Mouse (Mus musculus) forebrain, embryonic 10.5 days (tissue): ENCODE measurements around the gene Rccd1. TPM values are rescaled to one million over a fixed set of nuclear protein-coding genes. Genes with fewer than 3 reads are reported as not detected.

Experiments
- DNase-seq: peaks from one replicate; pipeline ENCODE4 v3.0.0-alpha.2; 2017; ENCODE audit warnings: low spot score; ENCODE audit errors: extremely low spot score
- H3K27ac ChIP-seq: fragments of 300-500 bp; sonication (generic); 2 replicates; pipeline ENCODE4 v1.5.1; 2016; ENCODE audit warnings: mild to moderate bottlenecking
- H3K27me3 ChIP-seq: fragments of 300-500 bp; sonication (generic); 2 replicates; pipeline ENCODE4 v1.6.1; 2016; ENCODE audit warnings: mild to moderate bottlenecking; ENCODE audit not compliant: poor library complexity, severe bottlenecking
- H3K36me3 ChIP-seq: fragments of 300-500 bp; sonication (generic); replicated peaks from 2 replicates; pipeline ENCODE4 v1.6.1; 2016; ENCODE audit warnings: mild to moderate bottlenecking, moderate library complexity
- H3K4me1 ChIP-seq: fragments of 300-500 bp; sonication (generic); 2 replicates; pipeline ENCODE4 v1.6.1; 2016
- H3K4me3 ChIP-seq: fragments of 300-500 bp; sonication (generic); 2 replicates; pipeline ENCODE4 v1.5.1; 2016; ENCODE audit warnings: mild to moderate bottlenecking, moderate library complexity
- H3K9me3 ChIP-seq: fragments of 300-500 bp; sonication (generic); 2 replicates; pipeline ENCODE4 v1.6.1; 2016; ENCODE audit warnings: mild to moderate bottlenecking, moderate library complexity
- WGBS: fragments of 180-500 bp; shearing (Covaris S2); methylation state at CpG from one replicate; pipeline ENCODE4 v1.1.7; 2016; 5-methylcytosine and 5-hydroxymethylcytosine counted together
- polyA plus RNA-seq: library from polyadenylated mRNA; unstranded; fragments of >200 nt; fragmentation: Nextera tagmentation; extraction: Ambion mirVana; gene quantifications from 2 replicates; pipeline ENCODE4 v1.2.1, GENCODE M21; 2016

Gene Rccd1
- 12.3 and 14.1 TPM in 2 replicates for polyA plus RNA-seq

GRCm38 (mm10) chr7:80324043-80324815 is at the start of gene Rccd1:
Gene Rccd1, minus strand, starts transcription at chr7:80324454.
- Histone ChIP-seq H3K27ac (peak within 1 kb of the TSS; percentile 89), H3K9me3 (no peaks in the 10 kb centered on the region), H3K4me3 (peak within 1 kb of the TSS; percentile 70), H3K36me3 (peaks cover 68% of the 10 kb centered on the region), H3K27me3 (no peaks in the 10 kb centered on the region), H3K4me1 (peaks cover 26% of the 10 kb centered on the region)
- WGBS = 3% methylated on average over 38 of the region's 38 CpGs
- DNase-seq = peak; percentile 97

GRCm38 (mm10) chr7:80373850-80374249 is 49.6 kb upstream of the Rccd1 start:
- H3K36me3 ChIP-seq = peaks cover 6% of the 10 kb centered on the region; the same call in 1 of the 2 replicates
- WGBS = 91% methylated on average over 12 of the region's 12 CpGs

GRCm38 (mm10) chr7:80373352-80373751 is 49.1 kb upstream of the Rccd1 start:
- DNase-seq = no peak
- H3K4me3 ChIP-seq = no peak overlapping the region
- no peaks in the 10 kb centered on the region for H3K9me3 ChIP-seq
- H3K27me3 ChIP-seq = no peaks in the 10 kb centered on the region
- H3K27ac ChIP-seq = no peak overlapping the region
- H3K4me1 ChIP-seq = peaks cover 27% of the 10 kb centered on the region
- 79% methylated on average over 4 of the region's 4 CpGs for WGBS
- H3K36me3 ChIP-seq = peaks cover 7% of the 10 kb centered on the region

More at GRCm38 (mm10) chr7:80373850-80374249, 49.6 kb upstream of the Rccd1 start:
- no peaks in the 10 kb centered on the region for H3K9me3 ChIP-seq
- peaks cover 27% of the 10 kb centered on the region for H3K4me1 ChIP-seq
- no peak overlapping the region for H3K4me3 ChIP-seq
- DNase-seq = no peak
- no peaks in the 10 kb centered on the region for H3K27me3 ChIP-seq
- no peak overlapping the region for H3K27ac ChIP-seq

- WGBS = 58% methylated on average over 2 of the region's 2 CpGs
- H3K4me1 ChIP-seq = peaks cover 27% of the 10 kb centered on the region
Measured at GRCm38 (mm10) chr7:80372667-80373066, 48.4 kb upstream of the Rccd1 start.

GRCm38 (mm10) chr7:80372166-80372565 is 47.9 kb upstream of the Rccd1 start:
- no peak for DNase-seq
- WGBS = 83% methylated on average over 3 of the region's 3 CpGs
- H3K36me3 ChIP-seq = peaks cover 18% of the 10 kb centered on the region
- no peak overlapping the region for H3K4me3 ChIP-seq
- H3K27ac ChIP-seq = no peak overlapping the region
- H3K4me1 ChIP-seq = peaks cover 27% of the 10 kb centered on the region
- no peaks in the 10 kb centered on the region for H3K9me3 ChIP-seq
- H3K27me3 ChIP-seq = no peaks in the 10 kb centered on the region

More at GRCm38 (mm10) chr7:80372667-80373066, 48.4 kb upstream of the Rccd1 start:
- Histone ChIP-seq H3K36me3 (peaks cover 13% of the 10 kb centered on the region), H3K27ac (no peak overlapping the region), H3K27me3 (no peaks in the 10 kb centered on the region), H3K9me3 (no peaks in the 10 kb centered on the region), H3K4me3 (no peak overlapping the region)
- no peak for DNase-seq

- Histone ChIP-seq H3K4me1 (peaks cover 27% of the 10 kb centered on the region), H3K9me3 (no peaks in the 10 kb centered on the region), H3K27ac (peak within 1 kb of the TSS; percentile 94), H3K4me3 (peak within 1 kb of the TSS; percentile 97), H3K36me3 (peaks cover 28% of the 10 kb centered on the region), H3K27me3 (no peaks in the 10 kb centered on the region)
- under 1% methylated on average over 82 of the region's 86 CpGs for WGBS
- peak; percentile 54 for DNase-seq
Measured at GRCm38 (mm10) chr7:80371041-80371751, 46.9 kb upstream of the Rccd1 start, which contains the start of gene Man2a2. Gene Man2a2, minus strand, starts transcription at chr7:80371375.

GRCm38 (mm10) chr7:80370649-80371040 is 46.4 kb upstream of the Rccd1 start:
- Histone ChIP-seq H3K27ac (peak overlapping the region; percentile 94), H3K4me1 (peaks cover 27% of the 10 kb centered on the region), H3K9me3 (no peaks in the 10 kb centered on the region), H3K4me3 (peak overlapping the region; percentile 97), H3K27me3 (no peaks in the 10 kb centered on the region), H3K36me3 (peaks cover 33% of the 10 kb centered on the region)
- DNase-seq = peak; percentile 65
- WGBS = under 1% methylated on average over 31 of the region's 31 CpGs

- Histone ChIP-seq H3K4me3 (peak overlapping the region; percentile 97), H3K27ac (peak overlapping the region; percentile 94; the same call in 1 of the 2 replicates), H3K4me1 (peaks cover 27% of the 10 kb centered on the region), H3K27me3 (no peaks in the 10 kb centered on the region), H3K36me3 (peaks cover 38% of the 10 kb centered on the region), H3K9me3 (no peaks in the 10 kb centered on the region)
- no peak for DNase-seq
- WGBS = 58% methylated on average over 4 of the region's 4 CpGs
Measured at GRCm38 (mm10) chr7:80369967-80370431, 45.7 kb upstream of the Rccd1 start.

GRCm38 (mm10) chr7:80369461-80369860 is 45.2 kb upstream of the Rccd1 start:
- Histone ChIP-seq H3K4me1 (peaks cover 27% of the 10 kb centered on the region), H3K4me3 (peak overlapping the region; percentile 97), H3K27ac (no peak overlapping the region), H3K36me3 (peaks cover 43% of the 10 kb centered on the region), H3K27me3 (no peaks in the 10 kb centered on the region), H3K9me3 (no peaks in the 10 kb centered on the region)
- 76% methylated on average over 5 of the region's 5 CpGs for WGBS
- DNase-seq = no peak

- no peak overlapping the region; the same call in 1 of the 2 replicates for H3K4me3 ChIP-seq
- WGBS = 91% methylated on average over 20 of the region's 20 CpGs
Measured at GRCm38 (mm10) chr7:80368635-80369421, 44.6 kb upstream of the Rccd1 start.

GRCm38 (mm10) chr7:80368009-80368408 is 43.8 kb upstream of the Rccd1 start:
- no peak overlapping the region for H3K27ac ChIP-seq
- no peaks in the 10 kb centered on the region for H3K9me3 ChIP-seq
- WGBS = 91% methylated on average over 9 of the region's 9 CpGs
- DNase-seq = no peak
- H3K4me3 ChIP-seq = no peak overlapping the region
- no peaks in the 10 kb centered on the region for H3K27me3 ChIP-seq
- H3K4me1 ChIP-seq = peaks cover 27% of the 10 kb centered on the region
- H3K36me3 ChIP-seq = peaks cover 57% of the 10 kb centered on the region

More at GRCm38 (mm10) chr7:80368635-80369421, 44.6 kb upstream of the Rccd1 start:
- H3K9me3 ChIP-seq = no peaks in the 10 kb centered on the region
- peaks cover 49% of the 10 kb centered on the region for H3K36me3 ChIP-seq
- H3K27ac ChIP-seq = no peak overlapping the region
- no peak for DNase-seq
- H3K27me3 ChIP-seq = no peaks in the 10 kb centered on the region
- peaks cover 27% of the 10 kb centered on the region for H3K4me1 ChIP-seq

- 96% methylated on average over 7 of the region's 7 CpGs for WGBS
- H3K27me3 ChIP-seq = no peaks in the 10 kb centered on the region
- H3K36me3 ChIP-seq = peaks cover 65% of the 10 kb centered on the region
- no peak overlapping the region; the same call in 1 of the 2 replicates for H3K4me3 ChIP-seq
- H3K27ac ChIP-seq = no peak overlapping the region
- H3K9me3 ChIP-seq = no peaks in the 10 kb centered on the region
- H3K4me1 ChIP-seq = peaks cover 27% of the 10 kb centered on the region
- no peak for DNase-seq
Measured at GRCm38 (mm10) chr7:80367232-80367631, 43.0 kb upstream of the Rccd1 start.
